Mouse (Mus musculus) neutrophil, adult 65 days (primary cell): ENCODE results near the gene Kcns3. TPM values are rescaled to one million over a fixed set of nuclear protein-coding genes. Genes with fewer than 3 reads are reported as not detected.

Experiments
- total RNA-seq: library from RNA; stranded (reverse); gene quantifications from 2 replicates; pipeline ENCODE4 v1.2.4, GENCODE M21; 2023

Kcns3 gene
- total RNA-seq, result not detected in 2 replicates

GRCm38 (mm10) chr12:11151015-11151414 is at the start of gene Kcns3:
TSS of gene Kcns3 (minus strand) at chr12:11151056.

Other genes with a start within 250 kb of the Kcns3 start
- not detected in 2 replicates for gene Msgn1, start 57.9 kb upstream of the Kcns3 start, total RNA-seq
- 7.3 and 11.6 TPM in 2 replicates for gene Gen1, start 114.7 kb upstream of the Kcns3 start, total RNA-seq
- gene Smc6, start 114.8 kb upstream of the Kcns3 start, total RNA-seq, result 23.6 and 26.3 TPM in 2 replicates